Mouse (Mus musculus) myocyte (in vitro differentiated cells): ENCODE data around the gene Creb3l2. TPM values are rescaled to one million over a fixed set of nuclear protein-coding genes. Genes with fewer than 3 reads are reported as not detected.

ENCODE experiments used
- H3K27me3 ChIP-seq: one replicate; pipeline ENCODE4 v1.6.1; 2011; ENCODE audit not compliant: control insufficient read depth, insufficient read depth, insufficient read length
- H3K36me3 ChIP-seq: one replicate; pipeline ENCODE4 v1.6.1; 2011; ENCODE audit not compliant: control insufficient read depth, insufficient read depth
- H3K4me2 ChIP-seq: one replicate; pipeline ENCODE4 v1.6.1; 2011; ENCODE audit warnings: low read depth, control low read depth
- H3K4me3 ChIP-seq: one replicate; pipeline ENCODE4 v1.5.1; 2011; ENCODE audit warnings: mild to moderate bottlenecking, control low read depth, moderate library complexity
- H3K79me2 ChIP-seq: one replicate; pipeline ENCODE4 v1.6.1; 2011; ENCODE audit not compliant: control insufficient read depth, insufficient read depth
- H3ac ChIP-seq: one replicate; pipeline ENCODE4 v1.6.1; 2011; ENCODE audit not compliant: control insufficient read depth, insufficient read length
- CEBPB ChIP-seq: IDR thresholded peaks from 2 replicates; pipeline ENCODE4 v1.6.1; 2011; ENCODE audit warnings: mild to moderate bottlenecking, moderate library complexity; ENCODE audit not compliant: poor library complexity, insufficient read depth, severe bottlenecking
- E2F4 ChIP-seq: IDR thresholded peaks from one replicate; pipeline ENCODE4 v1.6.1; 2011; ENCODE audit warnings: mild to moderate bottlenecking, control low read depth, moderate library complexity; ENCODE audit not compliant: insufficient read depth
- MAX ChIP-seq: IDR thresholded peaks from one replicate; pipeline ENCODE4 v1.6.1; 2011; ENCODE audit warnings: low read depth, mild to moderate bottlenecking, control low read depth
- MYOD1 ChIP-seq, 3 experiments: IDR thresholded peaks; one replicate each; pipeline ENCODE4 v1.6.1; 2011; ENCODE audit warnings: control low read depth in 2 of 3, low read depth in 2 of 3, mild to moderate bottlenecking in 2 of 3, moderate library complexity in 1 of 3; ENCODE audit not compliant: insufficient read length in 2 of 3, control insufficient read depth in 1 of 3
- MYOG ChIP-seq, 3 experiments: IDR thresholded peaks; one replicate each; pipeline ENCODE4 v1.6.1; 2011; ENCODE audit warnings: control low read depth in 2 of 3, low read depth in 2 of 3, mild to moderate bottlenecking in 2 of 3; ENCODE audit not compliant: insufficient read length in 2 of 3, control insufficient read depth in 1 of 3, insufficient read depth in 1 of 3
- POLR2A ChIP-seq: IDR thresholded peaks from one replicate; pipeline ENCODE4 v1.6.1; 2011; ENCODE audit warnings: low read depth, mild to moderate bottlenecking, control low read depth, moderate library complexity; ENCODE audit not compliant: insufficient read length
- POLR2AphosphoS2 ChIP-seq: IDR thresholded peaks from one replicate; pipeline ENCODE4 v1.6.1; 2011; ENCODE audit warnings: low read depth, control low read depth; ENCODE audit not compliant: insufficient read length
- REST ChIP-seq: IDR thresholded peaks from one replicate; pipeline ENCODE4 v1.6.1; 2011; ENCODE audit warnings: mild to moderate bottlenecking, control low read depth, moderate library complexity; ENCODE audit not compliant: insufficient read depth, insufficient read length
- SRF ChIP-seq: IDR thresholded peaks from one replicate; pipeline ENCODE4 v1.6.1; 2011; ENCODE audit warnings: low read depth; ENCODE audit not compliant: control insufficient read depth, insufficient read length
- TCF12 ChIP-seq: IDR thresholded peaks from one replicate; pipeline ENCODE4 v1.6.1; 2011; ENCODE audit warnings: mild to moderate bottlenecking, control low read depth; ENCODE audit not compliant: poor library complexity, insufficient read depth, severe bottlenecking
- TCF3 ChIP-seq: IDR thresholded peaks from one replicate; pipeline ENCODE4 v1.6.1; 2011; ENCODE audit warnings: low read depth, control low read depth; ENCODE audit not compliant: insufficient read length
- USF1 ChIP-seq: IDR thresholded peaks from one replicate; pipeline ENCODE4 v1.6.1; 2011; ENCODE audit warnings: low read depth, mild to moderate bottlenecking, control low read depth, moderate library complexity
- polyA plus RNA-seq: library from polyadenylated mRNA; unstranded; fragments of >200 nt; fragmentation: generic; extraction: Trizol; gene quantifications from one replicate; pipeline ENCODE4 v1.2.1, GENCODE M21; 2012; ENCODE audit warnings: missing spikeins

The Creb3l2 gene
- 11.2 TPM for polyA plus RNA-seq

- H3K4me3 ChIP-seq = peak within 1 kb of the TSS; percentile 88
- peak within 1 kb of the TSS; percentile 17 for H3ac ChIP-seq
- TF ChIP-seq E2F4 = peak; percentile 51
- no peak for TF ChIP-seq MYOD1 (IDR thresholded peaks at IDR 0.05; ENCODE audit: control insufficient read depth in 1 of 3, insufficient read length in 2 of 3, low read depth in 2 of 3)
- peak; percentile 69 for TF ChIP-seq POLR2A
- no peak for TF ChIP-seq USF1
- TF ChIP-seq SRF = no peak
- no peak for TF ChIP-seq TCF12
- peak; percentile 70 for TF ChIP-seq POLR2AphosphoS2
- no peak for TF ChIP-seq REST
- no peak for TF ChIP-seq TCF3
- TF ChIP-seq MYOG (IDR thresholded peaks at IDR 0.05; ENCODE audit: control insufficient read depth in 1 of 3, insufficient read depth in 1 of 3, insufficient read length in 2 of 3, low read depth in 2 of 3) = no peak
- TF ChIP-seq CEBPB = no peak
- TF ChIP-seq MAX = no peak
- no peaks in the 10 kb centered on the region for H3K27me3 ChIP-seq
- H3K4me2 ChIP-seq = peak within 1 kb of the TSS; percentile 79
- H3K79me2 ChIP-seq = peaks cover 45% of the 10 kb centered on the region
- H3K36me3 ChIP-seq = no peaks in the 10 kb centered on the region
Observed at GRCm38 (mm10) chr6:37442041-37442667, at the start of gene Creb3l2. TSS of gene Creb3l2 (minus strand) at chr6:37442146.

- no peak overlapping the region for H3ac ChIP-seq
- no peak overlapping the region for H3K4me2 ChIP-seq
- no peaks in the 10 kb centered on the region for H3K36me3 ChIP-seq
- H3K27me3 ChIP-seq = no peaks in the 10 kb centered on the region
- no peak overlapping the region for H3K4me3 ChIP-seq
- TF ChIP-seq REST (no peak), SRF (no peak), MAX (no peak), CEBPB (no peak), TCF3 (no peak), MYOD1 (IDR thresholded peaks at IDR 0.05; ENCODE audit: control insufficient read depth in 1 of 3, insufficient read length in 2 of 3, low read depth in 2 of 3) (no peak), POLR2AphosphoS2 (no peak), MYOG (IDR thresholded peaks at IDR 0.05; ENCODE audit: control insufficient read depth in 1 of 3, insufficient read depth in 1 of 3, insufficient read length in 2 of 3, low read depth in 2 of 3) (no peak), USF1 (no peak), POLR2A (no peak), E2F4 (no peak), TCF12 (no peak)
- H3K79me2 ChIP-seq = no peaks in the 10 kb centered on the region
Observed at GRCm38 (mm10) chr6:37486502-37486901, 44.6 kb upstream of the Creb3l2 start.

DNA sequence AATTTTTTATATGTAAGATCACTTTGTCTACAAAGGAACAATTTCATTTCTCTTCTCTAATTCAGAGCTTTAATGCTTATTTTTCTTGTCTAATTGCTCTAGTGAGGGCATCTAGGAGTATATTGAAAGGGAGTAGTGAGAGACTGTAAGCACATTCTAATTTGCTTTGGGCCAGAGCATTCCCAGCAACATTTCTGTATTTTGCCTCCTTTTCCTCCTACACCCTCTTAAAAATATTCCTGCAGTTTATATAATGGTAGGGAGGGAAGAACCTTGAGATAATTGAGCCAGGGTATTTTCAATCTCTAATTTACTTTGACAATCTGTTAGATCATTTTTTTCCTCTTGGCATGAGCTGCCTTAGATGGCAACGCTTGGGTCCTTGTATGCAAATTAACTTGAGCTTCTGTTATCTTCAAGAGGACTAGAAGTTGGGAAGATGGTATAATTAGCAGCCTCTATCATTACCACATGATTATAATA is 42.7 kb upstream of the Creb3l2 start:
- no peak for TF ChIP-seq USF1
- no peak for TF ChIP-seq POLR2A
- TF ChIP-seq MAX = no peak
- no peak for TF ChIP-seq TCF3
- no peak for TF ChIP-seq REST
- no peak for TF ChIP-seq POLR2AphosphoS2
- TF ChIP-seq TCF12 = no peak
- TF ChIP-seq MYOG (IDR thresholded peaks at IDR 0.05; ENCODE audit: control insufficient read depth in 1 of 3, insufficient read depth in 1 of 3, insufficient read length in 2 of 3, low read depth in 2 of 3) = no peak
- no peak for TF ChIP-seq MYOD1 (IDR thresholded peaks at IDR 0.05; ENCODE audit: control insufficient read depth in 1 of 3, insufficient read length in 2 of 3, low read depth in 2 of 3)
- no peak for TF ChIP-seq E2F4
- no peak for TF ChIP-seq SRF
- no peaks in the 10 kb centered on the region for H3K27me3 ChIP-seq
- no peaks in the 10 kb centered on the region for H3K79me2 ChIP-seq
- H3K36me3 ChIP-seq = no peaks in the 10 kb centered on the region
- no peak overlapping the region for H3ac ChIP-seq
- no peak overlapping the region for H3K4me3 ChIP-seq
- H3K4me2 ChIP-seq = no peak overlapping the region

- Histone ChIP-seq H3K27me3 (no peaks in the 10 kb centered on the region), H3K79me2 (no peaks in the 10 kb centered on the region), H3K36me3 (no peaks in the 10 kb centered on the region), H3ac (no peak overlapping the region), H3K4me2 (no peak overlapping the region), H3K4me3 (no peak overlapping the region)
- TF ChIP-seq MYOD1 (IDR thresholded peaks at IDR 0.05; ENCODE audit: control insufficient read depth in 1 of 3, insufficient read length in 2 of 3, low read depth in 2 of 3) (no peak), REST (no peak)
Observed at GRCm38 (mm10) chr6:37483262-37483661, 41.3 kb upstream of the Creb3l2 start.

DNA sequence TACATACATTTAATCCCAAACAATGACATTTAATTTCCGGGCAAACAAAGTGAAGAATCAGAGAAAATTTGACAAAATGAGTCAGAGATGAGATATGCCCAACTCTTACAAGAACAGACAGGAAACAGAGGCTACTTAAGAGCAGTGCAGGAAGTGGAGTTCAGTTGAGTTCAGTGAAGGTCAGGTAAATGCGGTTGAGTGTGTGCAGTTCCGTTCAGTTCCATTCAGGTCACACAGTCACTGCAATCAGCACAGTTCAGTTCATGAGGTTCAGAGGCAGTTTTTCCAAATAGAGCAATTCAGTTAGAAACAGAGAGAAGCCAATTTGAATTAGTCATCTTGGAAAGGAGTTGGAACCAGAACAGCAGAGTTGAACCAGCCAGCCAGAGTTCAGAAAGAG is 39.2 kb upstream of the Creb3l2 start:
- TF ChIP-seq TCF12 = no peak
- no peak for TF ChIP-seq CEBPB
- no peak for TF ChIP-seq TCF3
- TF ChIP-seq MAX = no peak
- no peak for TF ChIP-seq USF1
- no peak for TF ChIP-seq REST
- no peak for TF ChIP-seq MYOG (IDR thresholded peaks at IDR 0.05; ENCODE audit: control insufficient read depth in 1 of 3, insufficient read depth in 1 of 3, insufficient read length in 2 of 3, low read depth in 2 of 3)
- no peak for TF ChIP-seq E2F4
- no peak for TF ChIP-seq MYOD1 (IDR thresholded peaks at IDR 0.05; ENCODE audit: control insufficient read depth in 1 of 3, insufficient read length in 2 of 3, low read depth in 2 of 3)
- no peak for TF ChIP-seq POLR2A
- no peak for TF ChIP-seq SRF
- Histone ChIP-seq H3K4me2 (no peak overlapping the region), H3K4me3 (no peak overlapping the region), H3ac (no peak overlapping the region), H3K79me2 (no peaks in the 10 kb centered on the region), H3K27me3 (no peaks in the 10 kb centered on the region), H3K36me3 (no peaks in the 10 kb centered on the region)
